Mouse (Mus musculus): ENCODE measurements around the gene Tmprss6.

DNA sequence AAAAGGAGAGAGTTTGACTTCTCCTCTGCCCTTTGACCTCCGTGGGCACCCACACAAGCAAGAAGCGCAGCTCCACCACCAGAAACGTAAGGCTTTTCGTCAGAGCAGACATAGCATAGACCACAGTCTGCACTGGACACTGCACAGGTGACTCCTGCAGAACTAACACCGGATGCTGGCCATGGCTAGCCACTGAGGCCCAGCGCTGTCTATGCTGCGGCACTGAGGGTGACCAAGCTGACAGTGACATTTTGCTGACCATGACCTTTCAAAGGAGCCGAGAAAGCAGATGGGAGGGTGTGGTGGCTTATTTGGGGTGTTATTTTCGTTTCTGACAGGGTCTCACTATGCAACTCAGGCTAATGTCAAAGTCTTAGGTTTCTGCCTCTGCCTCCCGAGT, 11.2 kb downstream of the Tmprss6 start:
- TF ChIP-seq CTCF (IDR thresholded peaks at IDR 0.05; ENCODE audit: control insufficient read depth, insufficient read depth, insufficient replicate concordance, low read depth, low read length) (no peak), POLR2A (IDR thresholded peaks at IDR 0.05; ENCODE audit: control insufficient read depth, low read depth, low read length) (no peak)
